Mouse (Mus musculus) T-helper 17 cell (primary cell): ENCODE measurements around the gene Syne4.

Experiments
- in situ Hi-C, 2 experiments: fragments of 300-600 bp; cut with MboI, MseI; formaldehyde crosslinking; loops; 1 replicate in 1 of 2; 2 replicates in 1 of 2; pipeline ENCODE4 v1.15.1; 2025; ENCODE audit warnings: high pct_unique_total_duplicates in 2 of 2

The Syne4 gene

DNA sequence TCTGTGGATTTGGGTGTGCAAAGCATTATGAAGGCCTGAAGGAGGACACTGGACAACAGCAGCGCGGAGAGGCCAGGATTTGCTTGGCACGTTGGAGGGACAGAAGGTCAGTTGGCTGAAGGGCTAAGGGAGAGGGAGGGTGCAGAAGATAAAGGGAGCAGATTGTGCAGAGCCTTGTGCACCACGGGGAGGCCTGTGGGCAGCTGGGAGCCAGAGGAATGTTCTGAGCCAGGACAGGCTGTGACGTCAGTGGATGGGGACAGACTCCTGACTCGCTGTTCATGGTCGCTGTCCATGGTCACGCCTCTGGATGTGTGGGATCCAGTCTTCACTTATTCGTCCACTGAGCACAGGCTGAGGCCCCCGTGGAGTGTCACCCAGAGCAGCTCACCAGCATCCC is 19.5 kb upstream of the Syne4 start:
- in situ Hi-C loops = no loop called here

DNA sequence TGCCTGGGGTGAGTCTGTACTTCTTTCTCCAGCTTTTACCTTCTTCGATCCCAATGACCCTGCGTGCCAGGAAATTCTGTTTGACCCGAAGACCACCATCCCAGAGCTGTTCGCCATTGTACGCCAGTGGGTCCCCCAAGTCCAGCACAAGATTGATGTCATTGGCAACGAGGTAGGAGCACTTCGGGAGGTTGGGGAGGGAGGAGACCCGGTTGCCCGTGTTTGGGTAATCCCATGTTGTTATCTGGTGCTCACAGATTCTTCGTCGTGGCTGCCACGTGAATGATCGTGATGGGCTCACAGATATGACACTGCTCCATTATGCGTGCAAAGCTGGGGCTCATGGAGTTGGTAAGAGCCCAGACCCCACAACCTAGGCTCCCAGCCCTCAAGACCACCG is 17.8 kb upstream of the Syne4 start:
- in situ Hi-C loops = no loop called here

GRCm38 (mm10) chr7:30297266-30297665 is 17.3 kb upstream of the Syne4 start:
- in situ Hi-C loops = no loop called here

- in situ Hi-C loops = no loop called here
Measured at GRCm38 (mm10) chr7:30300914-30301313, 13.7 kb upstream of the Syne4 start.

DNA sequence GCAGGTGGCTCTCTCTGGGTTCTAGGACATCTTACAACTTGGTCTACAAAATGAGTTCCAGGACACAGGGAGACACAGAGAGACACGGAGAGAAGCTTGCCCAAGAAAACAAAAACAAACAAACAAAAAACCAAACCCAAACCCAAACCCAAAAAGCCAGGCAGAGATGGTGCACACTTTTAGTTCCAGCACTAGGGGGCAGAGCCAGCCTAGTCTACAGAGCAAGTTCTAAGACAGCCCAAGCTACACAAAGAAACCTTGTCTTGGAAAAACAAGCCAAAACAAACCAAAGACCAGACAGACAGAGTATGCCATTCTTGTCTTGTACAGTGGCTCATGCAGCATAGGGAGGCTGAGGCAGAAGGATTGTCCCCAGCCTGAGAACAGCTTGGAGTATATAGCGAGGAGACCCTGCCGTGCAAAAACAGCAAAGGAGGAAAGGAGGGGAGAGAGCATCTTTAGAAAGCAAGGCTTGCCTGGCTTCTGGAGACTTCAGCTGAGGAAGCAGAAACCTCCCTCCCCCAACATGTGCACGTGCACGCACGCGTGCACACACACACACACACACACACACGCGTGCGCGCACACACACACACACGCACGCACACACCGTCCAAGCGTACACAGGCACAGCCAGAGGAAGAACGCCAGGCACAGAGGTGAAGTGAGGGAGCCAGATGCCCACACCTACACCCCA is 8.4 kb upstream of the Syne4 start:
- in situ Hi-C loops = no loop called here

GRCm38 (mm10) chr7:30308076-30309005 is 6.3 kb upstream of the Syne4 start, which contains the start of gene Alkbh6:
Alkbh6 (plus strand) TSS chr7:30308717.
- in situ Hi-C loops = no loop called here

DNA sequence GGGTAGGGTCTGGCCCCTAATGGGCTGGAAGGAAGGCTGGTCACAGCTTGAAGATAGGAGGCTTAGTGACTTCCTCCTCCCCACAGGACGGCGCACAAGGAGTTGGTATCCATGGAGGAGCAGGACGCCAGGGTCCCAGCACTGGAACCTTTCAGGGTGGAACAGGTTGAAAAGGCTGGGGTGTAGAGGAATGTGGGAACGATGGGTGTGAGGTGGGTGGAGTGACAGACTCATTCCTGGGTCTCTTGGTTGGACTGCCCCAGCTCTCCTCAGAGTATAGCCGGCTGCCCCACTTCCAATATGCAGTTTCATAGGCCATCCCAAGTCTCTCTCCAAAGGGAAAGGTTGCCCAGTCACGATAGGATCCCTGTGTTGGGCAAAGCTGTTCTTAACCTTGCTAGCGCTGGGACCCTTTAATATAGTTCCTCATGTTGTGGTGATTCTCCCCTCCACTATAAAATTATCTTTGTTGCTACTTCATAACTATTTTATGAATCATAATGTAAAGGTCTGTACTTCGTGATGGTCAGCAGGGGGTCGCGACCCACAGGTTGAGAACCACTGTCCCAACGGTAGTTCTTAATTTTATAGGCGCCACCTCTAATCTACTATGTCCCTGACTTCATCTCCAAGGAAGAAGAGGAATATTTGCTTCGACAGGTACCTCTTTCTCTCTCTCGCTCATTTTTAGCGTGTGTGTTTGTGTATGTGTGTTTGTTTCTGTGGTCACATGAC is 5.0 kb upstream of the Syne4 start:
- in situ Hi-C loops = no loop called here

- in situ Hi-C loops = no loop called here
Measured at GRCm38 (mm10) chr7:30310136-30310535, 4.5 kb upstream of the Syne4 start.

- in situ Hi-C loops = no loop called here
Measured at GRCm38 (mm10) chr7:30313666-30314320, 814 bp upstream of the Syne4 start.

DNA sequence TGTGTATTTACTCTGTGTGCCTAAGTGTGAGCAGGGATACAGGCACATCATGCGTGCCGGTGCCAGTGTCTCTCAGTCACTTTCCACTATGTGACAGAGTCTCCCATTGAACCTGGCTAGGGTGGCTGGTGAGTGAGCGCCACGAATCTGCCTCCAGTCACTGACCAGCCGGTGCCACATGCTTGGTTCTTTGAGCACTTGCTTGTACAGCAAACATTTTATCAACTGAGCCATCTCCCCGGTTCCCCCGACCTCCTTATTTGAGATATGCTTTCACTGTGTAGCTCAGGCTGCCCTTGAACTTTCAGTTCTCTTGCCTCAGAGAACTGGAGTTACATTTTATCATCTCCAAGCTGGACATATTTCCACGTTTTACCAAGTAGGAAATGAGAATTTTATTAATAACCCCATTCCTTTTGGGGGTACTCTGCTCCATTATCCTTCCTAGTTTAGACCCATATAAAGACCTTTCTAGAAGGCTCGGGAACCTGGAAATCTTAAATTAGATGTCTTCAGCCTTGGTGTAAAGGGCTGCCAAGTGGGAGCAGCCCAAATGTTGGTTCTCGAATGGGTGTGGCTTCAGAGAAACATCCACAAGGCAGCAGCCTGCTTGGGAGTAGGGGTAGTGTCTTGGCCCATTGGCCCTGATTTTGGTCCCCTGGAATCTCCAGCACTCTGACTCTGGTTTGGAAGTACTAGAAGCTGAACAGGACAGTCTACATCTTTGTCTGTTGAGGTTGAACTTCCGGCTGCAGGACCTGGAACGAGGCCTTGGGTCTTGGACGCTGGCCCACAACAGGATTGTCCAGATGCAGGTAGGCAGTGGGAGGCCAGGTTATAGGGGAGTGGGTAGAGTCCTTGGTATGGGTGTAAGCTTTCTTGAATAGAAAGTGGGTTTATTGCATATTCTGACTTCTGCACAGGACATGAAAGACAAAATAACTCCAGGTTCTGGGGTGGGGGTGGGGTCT is 1.2 kb downstream of the Syne4 start:
- in situ Hi-C loops = no loop called here

DNA sequence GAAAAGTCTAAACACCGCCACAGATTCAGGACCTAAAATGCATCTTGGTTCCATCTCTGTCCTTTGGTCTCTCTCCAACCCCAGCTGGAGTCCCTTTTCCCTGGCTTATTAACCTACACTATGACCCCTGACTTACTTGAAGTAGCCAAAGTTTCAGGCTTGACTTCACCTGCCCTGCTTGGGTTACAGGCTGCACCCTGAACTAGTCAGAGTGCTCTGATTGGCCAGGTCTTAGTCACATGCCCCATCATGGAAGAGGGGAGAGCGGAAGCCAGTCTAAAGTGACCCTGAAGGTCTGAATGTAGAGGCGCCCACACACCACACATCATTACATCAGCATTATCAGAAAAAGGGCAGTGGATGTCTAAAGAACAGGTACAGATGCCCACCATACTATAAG is 3.5 kb downstream of the Syne4 start:
- in situ Hi-C loops = no loop called here

- in situ Hi-C loops = no loop called here
Measured at GRCm38 (mm10) chr7:30320946-30321345, 6.3 kb downstream of the Syne4 start.

DNA sequence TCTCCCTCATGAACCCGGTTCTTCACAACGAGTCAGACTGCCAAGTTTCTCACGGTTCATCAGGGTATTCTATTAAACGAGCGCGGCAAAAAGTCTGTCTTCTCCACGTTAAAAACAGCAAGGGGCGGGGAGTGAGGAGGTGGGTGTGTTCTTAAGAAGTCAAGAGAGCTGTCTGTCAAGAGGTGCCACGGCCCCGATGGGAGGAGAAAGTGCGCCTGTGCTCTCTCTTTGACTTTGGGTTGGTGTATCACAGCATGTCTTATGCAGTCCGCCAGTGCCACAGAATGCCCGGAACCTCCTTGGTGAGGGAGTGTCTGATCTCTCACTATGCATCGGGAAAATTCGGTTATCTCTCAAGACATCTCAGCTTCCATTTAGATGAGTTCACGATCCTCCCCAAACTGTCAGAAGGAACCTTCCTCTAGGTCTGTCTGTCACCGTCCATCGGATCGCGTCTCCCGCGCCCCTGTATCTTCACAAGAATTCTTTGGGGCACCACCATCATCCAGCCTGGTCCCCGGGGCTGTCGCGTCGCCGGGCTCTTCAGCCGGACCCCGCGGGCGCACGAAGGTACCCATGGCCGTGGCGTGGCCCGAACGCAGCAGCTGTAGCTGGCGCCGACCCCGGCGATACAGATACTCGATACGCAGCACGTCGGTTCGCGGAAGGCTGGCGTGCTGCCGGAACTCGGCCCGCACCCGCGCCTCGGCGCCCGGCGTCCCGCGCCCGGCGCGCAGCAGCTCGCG is 7.1 kb downstream of the Syne4 start, which contains the start of gene E130208F15Rik:
E130208F15Rik (plus strand) TSS at position 202 of the 746 bp plus-strand sequence.
- in situ Hi-C loops = no loop called here

DNA sequence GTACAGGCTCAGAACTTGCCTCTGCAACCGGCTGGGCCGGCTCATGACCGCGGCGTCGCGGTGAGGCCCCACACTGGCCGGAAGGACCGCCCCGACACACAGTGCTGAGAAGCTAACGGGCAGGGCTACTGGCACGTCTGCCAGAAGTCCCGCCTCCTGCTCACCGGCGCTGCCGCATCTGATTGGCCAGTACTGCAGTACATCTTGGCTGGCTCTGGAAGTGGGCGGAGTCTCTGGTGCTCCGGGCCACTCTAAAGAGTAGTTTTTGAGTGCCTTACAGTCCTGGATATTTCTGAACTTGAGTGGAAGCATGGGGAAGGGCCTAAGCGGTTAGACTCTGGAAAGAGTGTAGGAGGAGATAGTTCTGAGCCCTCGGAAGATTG is 7.7 kb downstream of the Syne4 start:
- in situ Hi-C loops = no loop called here

GRCm38 (mm10) chr7:30322865-30323264 is 8.3 kb downstream of the Syne4 start:
- in situ Hi-C loops = no loop called here

GRCm38 (mm10) chr7:30323795-30324194 is 9.2 kb downstream of the Syne4 start, which contains the start of gene Sdhaf1:
Sdhaf1 (minus strand) TSS chr7:30323895.
- in situ Hi-C loops = no loop called here

- in situ Hi-C loops = no loop called here
Measured at GRCm38 (mm10) chr7:30324300-30324944, 9.8 kb downstream of the Syne4 start.

GRCm38 (mm10) chr7:30325364-30325763 is 10.8 kb downstream of the Syne4 start:
- in situ Hi-C loops = no loop called here

- in situ Hi-C loops = no loop called here
Measured at GRCm38 (mm10) chr7:30326427-30326826, 11.8 kb downstream of the Syne4 start.
